Mouse (Mus musculus): ENCODE results near the gene Sos2. TPM values are rescaled to one million over a fixed set of nuclear protein-coding genes. Genes with fewer than 3 reads are reported as not detected.

The Sos2 gene
- polyA plus RNA-seq, 1 experiment from 2014 or later = 12.1 TPM

GRCm38 (mm10) chr12:69690714-69691113 is 9.1 kb upstream of the Sos2 start:
- H3K4me1 ChIP-seq = no peaks in the 10 kb centered on the region
- 95% methylated on average over 4 of the region's 4 CpGs for WGBS
- no peak overlapping the region for H3K4me3 ChIP-seq

GRCm38 (mm10) chr12:69689094-69689493 is 7.4 kb upstream of the Sos2 start:
- H3K36me3 ChIP-seq = no peaks in the 10 kb centered on the region
- H3K9me3 ChIP-seq (replicated peaks) = no peaks in the 10 kb centered on the region
- no peak overlapping the region for H3K9ac ChIP-seq
- H3K4me2 ChIP-seq (replicated peaks) = no peak overlapping the region
- no peaks in the 10 kb centered on the region for H3K4me1 ChIP-seq
- H3K27me3 ChIP-seq = no peaks in the 10 kb centered on the region
- no peak overlapping the region for H3K4me3 ChIP-seq
- ATAC-seq (ENCODE audit: low FRiP score) = no peak
- H3K27ac ChIP-seq = no peak overlapping the region

More at GRCm38 (mm10) chr12:69690714-69691113, 9.1 kb upstream of the Sos2 start:
- Histone ChIP-seq H3K4me2 (replicated peaks) (no peak overlapping the region), H3K36me3 (no peaks in the 10 kb centered on the region), H3K9me3 (replicated peaks) (no peaks in the 10 kb centered on the region), H3K27me3 (no peaks in the 10 kb centered on the region), H3K9ac (no peak overlapping the region), H3K27ac (no peak overlapping the region)
- ATAC-seq (ENCODE audit: low FRiP score) = no peak

- Histone ChIP-seq H3K36me3 (no peaks in the 10 kb centered on the region), H3K27me3 (no peaks in the 10 kb centered on the region), H3K9me3 (replicated peaks) (no peaks in the 10 kb centered on the region), H3K4me3 (no peak overlapping the region), H3K4me1 (no peaks in the 10 kb centered on the region), H3K27ac (no peak overlapping the region), H3K9ac (no peak overlapping the region), H3K4me2 (replicated peaks) (no peak overlapping the region)
- WGBS = 80% methylated on average over 2 of the region's 2 CpGs
- ATAC-seq (ENCODE audit: low FRiP score) = no peak
Observed at GRCm38 (mm10) chr12:69688368-69688767, 6.7 kb upstream of the Sos2 start.

GRCm38 (mm10) chr12:69683537-69683936 is 1.9 kb upstream of the Sos2 start:
- no peak overlapping the region for H3K9ac ChIP-seq
- no peaks in the 10 kb centered on the region for H3K27me3 ChIP-seq
- H3K4me1 ChIP-seq = peaks cover 9% of the 10 kb centered on the region
- H3K4me2 ChIP-seq (replicated peaks) = no peak overlapping the region
- H3K4me3 ChIP-seq = no peak overlapping the region
- H3K27ac ChIP-seq = no peak overlapping the region
- H3K9me3 ChIP-seq (replicated peaks) = no peaks in the 10 kb centered on the region
- 64% methylated on average over 10 of the region's 10 CpGs for WGBS
- no peak for ATAC-seq (ENCODE audit: low FRiP score)
- no peaks in the 10 kb centered on the region for H3K36me3 ChIP-seq

GRCm38 (mm10) chr12:69682788-69683419 is 1.3 kb upstream of the Sos2 start:
- ATAC-seq (ENCODE audit: low FRiP score) = no peak
- 49% methylated on average over 14 of the region's 14 CpGs for WGBS
- H3K9ac ChIP-seq = no peak overlapping the region
- peak overlapping the region; percentile 85 for H3K4me2 ChIP-seq (replicated peaks)
- no peak overlapping the region for H3K4me3 ChIP-seq
- no peaks in the 10 kb centered on the region for H3K9me3 ChIP-seq (replicated peaks)
- peaks cover 9% of the 10 kb centered on the region for H3K4me1 ChIP-seq
- no peak overlapping the region for H3K27ac ChIP-seq
- H3K36me3 ChIP-seq = no peaks in the 10 kb centered on the region
- no peaks in the 10 kb centered on the region for H3K27me3 ChIP-seq

- Histone ChIP-seq H3K4me1 (peaks cover 9% of the 10 kb centered on the region), H3K4me3 (peak overlapping the region; percentile 94), H3K4me2 (replicated peaks) (peak overlapping the region; percentile 85), H3K9ac (peak overlapping the region; percentile 96), H3K9me3 (replicated peaks) (no peaks in the 10 kb centered on the region), H3K27ac (peak overlapping the region; percentile 97), H3K36me3 (no peaks in the 10 kb centered on the region), H3K27me3 (no peaks in the 10 kb centered on the region)
- peak; percentile 93 for ATAC-seq (ENCODE audit: low FRiP score)
- WGBS = under 1% methylated on average over 37 of the region's 54 CpGs
Observed at GRCm38 (mm10) chr12:69682065-69682787, 574 bp upstream of the Sos2 start.

GRCm38 (mm10) chr12:69680635-69681565 is 752 bp downstream of the Sos2 start:
- Histone ChIP-seq H3K4me3 (peak overlapping the region; percentile 94), H3K9ac (peak overlapping the region; percentile 96), H3K27ac (peak overlapping the region; percentile 97), H3K36me3 (no peaks in the 10 kb centered on the region), H3K27me3 (no peaks in the 10 kb centered on the region), H3K4me2 (replicated peaks) (peak overlapping the region; percentile 85), H3K9me3 (replicated peaks) (no peaks in the 10 kb centered on the region), H3K4me1 (peaks cover 9% of the 10 kb centered on the region)
- ATAC-seq (ENCODE audit: low FRiP score) = peak; percentile 69; the same call in 1 of the 2 replicates
- WGBS = 2% methylated on average over 55 of the region's 56 CpGs

- Histone ChIP-seq H3K27me3 (no peaks in the 10 kb centered on the region), H3K9ac (no peak overlapping the region), H3K9me3 (replicated peaks) (no peaks in the 10 kb centered on the region), H3K4me3 (no peak overlapping the region), H3K4me2 (replicated peaks) (no peak overlapping the region), H3K36me3 (no peaks in the 10 kb centered on the region), H3K4me1 (peaks cover 12% of the 10 kb centered on the region), H3K27ac (no peak overlapping the region)
- WGBS = 90% methylated on average over 4 of the region's 4 CpGs
- no peak for ATAC-seq (ENCODE audit: low FRiP score)
Observed at GRCm38 (mm10) chr12:69676157-69676556, 5.5 kb downstream of the Sos2 start.

- 83% methylated on average over 10 of the region's 10 CpGs for WGBS
- peaks cover 4% of the 10 kb centered on the region for H3K4me1 ChIP-seq
Observed at GRCm38 (mm10) chr12:69674576-69675537, 6.8 kb downstream of the Sos2 start.

GRCm38 (mm10) chr12:69674176-69674575 is 7.5 kb downstream of the Sos2 start:
- H3K4me1 ChIP-seq = peaks cover 3% of the 10 kb centered on the region
- no peak overlapping the region for H3K4me3 ChIP-seq
- H3K4me2 ChIP-seq (replicated peaks) = no peak overlapping the region
- H3K27me3 ChIP-seq = no peaks in the 10 kb centered on the region
- 70% methylated on average over 1 of the region's 1 CpGs for WGBS
- no peak overlapping the region for H3K9ac ChIP-seq
- H3K9me3 ChIP-seq (replicated peaks) = no peaks in the 10 kb centered on the region
- no peaks in the 10 kb centered on the region; the same call in 1 of the 2 replicates for H3K36me3 ChIP-seq
- H3K27ac ChIP-seq = no peak overlapping the region
- no peak for ATAC-seq (ENCODE audit: low FRiP score)

More at GRCm38 (mm10) chr12:69674576-69675537, 6.8 kb downstream of the Sos2 start:
- Histone ChIP-seq H3K4me2 (replicated peaks) (no peak overlapping the region), H3K36me3 (no peaks in the 10 kb centered on the region; the same call in 1 of the 2 replicates), H3K9me3 (replicated peaks) (no peaks in the 10 kb centered on the region), H3K4me3 (no peak overlapping the region), H3K27ac (no peak overlapping the region), H3K27me3 (no peaks in the 10 kb centered on the region), H3K9ac (no peak overlapping the region)
- no peak for ATAC-seq (ENCODE audit: low FRiP score)

GRCm38 (mm10) chr12:69666721-69667120 is 14.9 kb downstream of the Sos2 start:
- no peak for ATAC-seq (ENCODE audit: low FRiP score)
- Histone ChIP-seq H3K27ac (no peak overlapping the region), H3K27me3 (no peaks in the 10 kb centered on the region), H3K36me3 (peaks cover 9% of the 10 kb centered on the region; the same call in 1 of the 2 replicates), H3K4me1 (no peaks in the 10 kb centered on the region), H3K4me2 (replicated peaks) (no peak overlapping the region), H3K9me3 (replicated peaks) (no peaks in the 10 kb centered on the region; the same call in 1 of the 2 replicates), H3K9ac (no peak overlapping the region), H3K4me3 (no peak overlapping the region)
- 96% methylated on average over 5 of the region's 5 CpGs for WGBS
